Mouse (Mus musculus) liver, embryonic 11.5 days (tissue): ENCODE data around the gene Mybpc2. TPM values are rescaled to one million over a fixed set of nuclear protein-coding genes. Genes with fewer than 3 reads are reported as not detected.

Experiments
- ATAC-seq: fragments of 200-750 bp; cut with Nextera tagmentation; replicated peaks from 2 replicates; pipeline ENCODE4 v1.8.0; 2017; ENCODE audit warnings: moderate number of reproducible peaks, mild to moderate bottlenecking, moderate TSS enrichment, moderate library complexity; ENCODE audit not compliant: low FRiP score
- DNase-seq: peaks from one replicate; pipeline ENCODE4 v3.0.0-alpha.2; 2017; ENCODE audit warnings: low spot score
- H3K27ac ChIP-seq: fragments of 300-500 bp; sonication (generic); 2 replicates; pipeline ENCODE4 v1.5.1; 2014; ENCODE audit warnings: mild to moderate bottlenecking, low read depth, low read length, control low read depth
- H3K27me3 ChIP-seq: fragments of 300-500 bp; sonication (generic); replicated peaks from 2 replicates; pipeline ENCODE4 v1.6.1; 2014; ENCODE audit warnings: low read length, mixed read lengths; ENCODE audit not compliant: control insufficient read depth, insufficient read depth
- H3K36me3 ChIP-seq: fragments of 300-500 bp; sonication (generic); 2 replicates; pipeline ENCODE4 v1.6.1; 2014; ENCODE audit warnings: mild to moderate bottlenecking, low read length, moderate library complexity, mixed read lengths; ENCODE audit not compliant: control insufficient read depth, insufficient read depth
- H3K4me1 ChIP-seq: fragments of 300-500 bp; sonication (generic); replicated peaks from 2 replicates; pipeline ENCODE4 v1.6.1; 2014; ENCODE audit warnings: low read length, mixed read lengths; ENCODE audit not compliant: control insufficient read depth, insufficient read depth
- H3K4me2 ChIP-seq: fragments of 300-500 bp; sonication (generic); 2 replicates; pipeline ENCODE4 v1.6.1; 2014; ENCODE audit warnings: mild to moderate bottlenecking, control low read depth, moderate library complexity
- H3K4me3 ChIP-seq: fragments of 300-500 bp; sonication (generic); 2 replicates; pipeline ENCODE4 v1.5.1; 2014; ENCODE audit warnings: low read depth, low read length, control low read depth
- H3K9ac ChIP-seq: fragments of 300-500 bp; sonication (generic); 2 replicates; pipeline ENCODE4 v1.6.1; 2014; ENCODE audit warnings: low read depth, low read length, control low read depth
- H3K9me3 ChIP-seq: fragments of 300-500 bp; sonication (generic); 2 replicates; pipeline ENCODE4 v1.6.1; 2016; ENCODE audit warnings: low read length, inconsistent platforms, mixed read lengths; ENCODE audit not compliant: control insufficient read depth
- WGBS: fragments of 180-500 bp; shearing (Covaris S2); extraction: QIAGEN DNeasy Blood & Tissue Kit; methylation state at CpG from one replicate; pipeline ENCODE4 v1.1.7; 2014; 5-methylcytosine and 5-hydroxymethylcytosine counted together
- polyA plus RNA-seq: library from polyadenylated mRNA; unstranded; fragments of >200 nt; fragmentation: Nextera tagmentation; extraction: Ambion mirVana; gene quantifications from 2 replicates; pipeline ENCODE4 v1.2.1, GENCODE M21; 2014

Mybpc2 gene
- polyA plus RNA-seq, 1 experiment from 2014 or later = not detected

DNA sequence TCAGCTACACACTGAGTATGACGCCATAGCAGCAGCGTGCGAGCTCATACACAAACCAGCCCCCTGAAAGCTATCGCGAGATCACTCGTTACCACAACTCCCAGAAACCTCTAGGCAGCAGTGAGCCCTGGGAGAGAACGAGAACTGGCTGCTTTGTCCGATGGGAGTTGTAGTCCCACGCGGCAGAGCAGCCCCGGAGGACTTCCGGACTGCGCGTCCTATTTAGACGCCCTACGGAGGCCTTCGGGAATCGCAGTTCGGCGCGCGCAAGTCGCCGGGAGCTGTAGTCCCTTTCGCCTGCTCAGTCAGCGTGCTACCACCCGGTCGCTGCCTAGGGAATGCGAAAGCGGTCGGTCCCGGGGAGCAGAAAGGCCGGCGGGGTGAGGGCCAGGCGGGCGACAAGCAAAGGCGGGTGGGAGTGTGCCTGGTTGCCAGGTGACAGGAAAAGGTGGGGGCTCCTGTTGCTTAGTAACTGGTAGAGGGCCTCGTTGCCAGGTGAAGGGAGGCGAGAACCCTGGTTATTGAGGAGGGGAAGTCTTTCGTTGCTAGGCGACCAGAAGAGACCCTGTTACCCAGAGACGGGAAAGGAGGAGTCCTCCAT lies 56.5 kb downstream of the Mybpc2 start, which contains the start of gene Josd2:
Gene Josd2 (plus strand): TSS at position 170 of the 601 bp plus-strand sequence.
- under 1% methylated on average over 42 of the region's 42 CpGs for WGBS
- Histone ChIP-seq H3K9ac (peak within 1 kb of the TSS; percentile 87), H3K4me2 (peak within 1 kb of the TSS; percentile 82), H3K9me3 (no peaks in the 10 kb centered on the region), H3K4me1 (peaks cover 40% of the 10 kb centered on the region), H3K27me3 (peaks cover 17% of the 10 kb centered on the region), H3K4me3 (peak within 1 kb of the TSS; percentile 75), H3K36me3 (peaks cover 4% of the 10 kb centered on the region), H3K27ac (peak within 1 kb of the TSS; percentile 96)
- peak; percentile 87 for DNase-seq
- ATAC-seq = peak; percentile 90

DNA sequence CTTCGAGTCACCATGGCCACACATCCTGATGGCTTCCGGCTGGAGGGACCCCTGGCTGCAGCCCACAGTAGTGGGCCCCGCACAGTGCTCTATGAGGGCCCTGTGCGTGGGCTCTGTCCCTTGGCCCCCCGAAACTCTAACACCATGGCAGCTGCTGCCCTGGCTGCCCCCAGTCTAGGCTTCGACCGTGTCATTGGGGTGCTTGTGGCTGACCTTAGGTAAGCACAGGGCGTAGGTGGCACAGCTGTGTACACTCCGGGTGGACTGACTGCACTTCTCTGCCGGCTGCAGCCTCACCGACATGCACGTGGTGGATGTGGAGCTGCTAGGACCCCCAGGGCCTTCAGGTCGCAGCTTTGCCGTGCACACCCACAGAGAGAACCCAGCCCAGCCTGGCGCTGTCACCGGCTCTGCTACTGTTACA lies 57.6 kb downstream of the Mybpc2 start:
- ATAC-seq (no peak), DNase-seq (peak; percentile 31)
- H3K4me1 ChIP-seq = peaks cover 30% of the 10 kb centered on the region
- H3K27me3 ChIP-seq = peaks cover 27% of the 10 kb centered on the region
- 82% methylated on average over 16 of the region's 16 CpGs for WGBS
- H3K9ac ChIP-seq = peak overlapping the region; percentile 34; the same call in 1 of the 2 replicates
- no peaks in the 10 kb centered on the region for H3K9me3 ChIP-seq
- H3K4me3 ChIP-seq = peak overlapping the region; percentile 75; the same call in 1 of the 2 replicates
- peak overlapping the region; percentile 2; the same call in 1 of the 2 replicates for H3K27ac ChIP-seq
- H3K36me3 ChIP-seq = peaks cover 4% of the 10 kb centered on the region
- H3K4me2 ChIP-seq = peak overlapping the region; percentile 54

DNA sequence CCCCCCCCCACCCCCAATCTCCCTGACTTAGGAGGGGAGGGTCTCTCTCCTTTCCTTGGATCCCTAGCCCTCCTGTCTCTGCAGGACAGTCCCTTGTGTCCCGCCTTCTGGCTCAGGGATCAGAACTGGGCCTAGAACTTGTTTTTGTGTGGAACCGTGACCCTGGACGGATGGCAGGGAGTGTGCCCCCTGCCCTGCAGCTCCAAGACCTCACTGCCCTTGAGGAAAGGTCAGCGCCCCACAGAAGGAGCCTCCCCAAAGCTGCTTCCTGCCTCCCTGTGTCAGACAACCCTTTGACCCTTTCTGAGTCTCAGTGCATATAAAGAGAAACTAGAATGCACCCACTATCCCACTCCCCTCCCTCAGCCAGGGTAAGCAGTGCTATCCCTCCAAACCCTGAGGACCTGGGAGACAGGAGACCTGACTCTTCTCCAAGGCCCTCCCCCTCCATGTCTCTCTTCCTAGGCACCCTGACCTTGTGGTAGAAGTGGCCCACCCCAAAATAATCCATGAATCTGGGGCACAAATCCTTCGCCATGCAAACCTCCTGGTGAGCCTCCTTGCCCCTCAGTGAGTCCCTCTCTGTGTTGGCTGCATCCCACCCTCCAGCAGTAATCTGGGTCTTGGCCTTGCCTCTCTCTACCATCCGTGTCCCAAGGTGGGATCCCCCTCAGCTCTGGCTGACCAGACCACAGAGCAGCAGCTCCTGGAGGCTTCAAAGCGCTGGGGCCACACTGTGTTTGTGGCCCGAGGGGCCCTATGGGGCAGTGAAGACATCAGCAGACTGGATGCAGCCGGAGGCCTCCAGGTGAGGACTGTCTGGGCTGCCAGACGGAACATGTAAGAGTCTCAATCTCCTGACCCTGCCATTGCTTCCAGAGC lies 58.2 kb downstream of the Mybpc2 start:
- DNase-seq (peak; percentile 26), ATAC-seq (no peak)
- 79% methylated on average over 10 of the region's 10 CpGs for WGBS
- Histone ChIP-seq H3K9me3 (no peaks in the 10 kb centered on the region), H3K4me2 (peak overlapping the region; percentile 37), H3K36me3 (peaks cover 3% of the 10 kb centered on the region), H3K27me3 (peaks cover 33% of the 10 kb centered on the region), H3K27ac (no peak overlapping the region), H3K4me1 (peaks cover 30% of the 10 kb centered on the region), H3K9ac (peak overlapping the region; percentile 31; the same call in 1 of the 2 replicates), H3K4me3 (0 out of 2 replicates have a peak overlapping the region, but pooled peaks have one; percentile 12)

DNA sequence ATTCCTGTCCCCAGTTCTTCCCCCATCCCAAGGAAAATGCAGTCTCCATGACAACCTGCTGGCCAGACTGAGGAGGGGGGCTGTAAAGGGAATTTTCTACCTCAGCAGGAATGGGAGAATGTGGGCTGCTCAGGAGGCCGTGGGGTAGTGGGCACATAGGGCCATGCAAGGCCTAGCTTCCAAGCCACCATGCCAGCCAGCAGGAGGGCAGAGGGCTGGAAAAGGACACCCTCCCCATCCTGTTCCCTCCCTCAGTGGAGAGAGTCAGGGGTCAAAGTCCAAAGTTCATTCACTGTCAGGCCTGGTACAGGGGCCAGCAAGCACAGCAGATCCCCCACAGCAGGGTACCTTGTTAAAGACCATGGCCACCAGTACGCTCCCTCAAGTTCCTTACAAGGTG lies 59.3 kb downstream of the Mybpc2 start, which contains the start of gene Aspdh:
Gene Aspdh (plus strand): TSS at position 281 of the 400 bp plus-strand sequence.
- peaks cover 20% of the 10 kb centered on the region for H3K4me1 ChIP-seq
- 61% methylated on average over 2 of the region's 2 CpGs for WGBS
- H3K9ac ChIP-seq = no peak within 1 kb of the TSS
- 0 out of 2 replicates have a peak within 1 kb of the TSS, but pooled peaks have one; percentile 12 for H3K4me3 ChIP-seq
- DNase-seq (peak; percentile 32), ATAC-seq (no peak)
- peaks cover 45% of the 10 kb centered on the region for H3K27me3 ChIP-seq
- H3K9me3 ChIP-seq = no peaks in the 10 kb centered on the region
- H3K36me3 ChIP-seq = no peaks in the 10 kb centered on the region; the same call in 1 of the 2 replicates
- peak within 1 kb of the TSS; percentile 37 for H3K4me2 ChIP-seq
- no peak within 1 kb of the TSS for H3K27ac ChIP-seq

DNA sequence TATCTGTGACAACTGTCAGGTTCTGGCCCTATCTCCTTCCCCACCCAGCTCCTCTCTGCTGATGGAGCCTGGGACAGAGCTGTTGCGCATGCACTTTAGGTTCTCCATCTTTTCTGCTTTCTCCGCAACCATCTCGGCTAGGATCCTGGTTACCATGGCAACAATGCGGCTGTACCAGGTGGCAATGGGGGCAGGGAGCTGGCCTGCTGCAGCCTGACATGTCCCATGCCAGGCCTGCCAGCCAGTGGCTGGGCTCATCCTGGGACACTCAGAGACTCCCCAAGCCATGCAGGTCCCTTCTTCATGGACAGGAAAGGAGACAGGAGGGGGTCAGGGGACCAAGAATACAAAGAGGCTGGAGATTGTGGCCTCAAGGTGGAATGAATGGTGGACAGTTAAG lies 59.9 kb downstream of the Mybpc2 start:
- DNase-seq (no peak), ATAC-seq (no peak)
- Histone ChIP-seq H3K36me3 (no peaks in the 10 kb centered on the region; the same call in 1 of the 2 replicates), H3K4me3 (no peak overlapping the region), H3K9ac (no peak overlapping the region), H3K27me3 (peaks cover 51% of the 10 kb centered on the region), H3K4me2 (no peak overlapping the region), H3K27ac (no peak overlapping the region), H3K9me3 (no peaks in the 10 kb centered on the region), H3K4me1 (peaks cover 18% of the 10 kb centered on the region)
- 42% methylated on average over 4 of the region's 4 CpGs for whole genome bisulfite sequencing

DNA sequence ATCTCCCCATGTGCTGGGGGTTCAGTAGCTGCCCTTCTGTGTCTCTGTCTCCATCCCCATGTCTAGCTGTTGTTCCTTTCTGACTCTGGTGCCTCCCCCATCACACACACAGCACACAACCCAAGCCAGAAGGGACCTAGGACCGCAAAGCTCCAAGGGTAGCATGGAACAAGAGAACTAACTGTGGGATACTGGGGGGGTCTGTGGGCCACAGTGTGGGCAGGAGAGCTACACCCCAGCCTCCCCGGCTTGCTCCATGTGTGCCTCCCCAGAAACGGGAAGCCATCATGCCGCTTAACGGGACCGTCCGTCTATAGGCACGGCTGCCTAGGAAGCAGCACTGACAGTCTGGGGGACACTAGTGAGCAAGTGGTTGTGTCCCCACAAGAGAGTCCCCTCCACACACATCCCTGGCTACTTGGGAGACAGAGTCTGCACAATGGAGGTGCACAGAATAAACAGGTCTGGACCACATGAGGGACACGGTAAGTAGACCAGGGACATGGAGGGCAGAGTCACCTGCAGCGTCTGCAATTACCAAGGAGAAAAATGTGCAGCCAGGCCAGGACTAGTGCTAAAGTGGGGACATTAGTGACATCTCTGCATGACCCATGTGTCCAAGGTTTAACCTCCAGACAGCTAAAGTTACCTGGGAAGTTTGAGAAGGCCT lies 60.8 kb downstream of the Mybpc2 start:
- no peak overlapping the region for H3K4me3 ChIP-seq
- H3K4me1 ChIP-seq = peaks cover 10% of the 10 kb centered on the region
- ATAC-seq = no peak
- peaks cover 56% of the 10 kb centered on the region for H3K27me3 ChIP-seq
- H3K9ac ChIP-seq = no peak overlapping the region
- H3K36me3 ChIP-seq = no peaks in the 10 kb centered on the region
- H3K4me2 ChIP-seq = no peak overlapping the region
- H3K9me3 ChIP-seq = no peaks in the 10 kb centered on the region
- no peak overlapping the region for H3K27ac ChIP-seq
- WGBS = 78% methylated on average over 10 of the region's 10 CpGs
- peak; percentile 28 for DNase-seq

DNA sequence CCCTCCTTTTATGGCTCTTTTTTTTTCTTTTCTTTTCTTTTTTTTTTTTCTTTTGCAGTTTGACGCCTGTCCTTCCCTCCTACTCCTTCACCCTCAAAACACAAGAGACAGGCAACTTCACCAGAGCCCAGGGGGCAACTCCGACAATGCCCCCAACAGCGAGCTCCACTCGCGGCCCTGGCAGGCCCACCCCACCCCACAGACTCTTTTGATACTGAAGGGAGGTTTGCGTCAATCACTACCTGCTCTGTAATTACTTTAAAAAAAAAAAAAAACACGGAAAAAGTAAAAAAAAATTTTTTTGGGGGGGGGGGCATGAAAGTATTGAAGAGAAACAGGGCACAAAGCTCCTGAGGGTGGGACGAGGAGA lies 61.4 kb downstream of the Mybpc2 start:
- no peak for ATAC-seq
- Histone ChIP-seq H3K4me3 (no peak overlapping the region), H3K36me3 (no peaks in the 10 kb centered on the region), H3K27me3 (peaks cover 56% of the 10 kb centered on the region), H3K9ac (no peak overlapping the region), H3K9me3 (no peaks in the 10 kb centered on the region), H3K4me2 (no peak overlapping the region), H3K27ac (no peak overlapping the region), H3K4me1 (peaks cover 8% of the 10 kb centered on the region)
- 21% methylated on average over 8 of the region's 8 CpGs for WGBS
- DNase-seq = no peak
